Mouse (Mus musculus) CD4-positive, CD25-positive, alpha-beta regulatory T cell, adult 4 months (primary cell): Measurements from ENCODE around the gene Sowahb. TPM values are rescaled to one million over a fixed set of nuclear protein-coding genes. Genes with fewer than 3 reads are reported as not detected.
"Not testable (repeated sequence)": the region's sequence is repeated elsewhere in the genome, so short reads cannot be mapped to it uniquely, and the experiment has no call there.

Experiments used
- ATAC-seq: one replicate; pipeline ENCODE4 v1.8.0; 2017
- polyA plus RNA-seq, 2 experiments: library from polyadenylated mRNA; unstranded; fragments of 100-300 nt; shearing (Covaris generic); gene quantifications; one replicate each; pipeline ENCODE4 v1.2.1; 2017

Sowahb gene
- polyA plus RNA-seq, 2 experiments from 2014 or later, result not detected

DNA sequence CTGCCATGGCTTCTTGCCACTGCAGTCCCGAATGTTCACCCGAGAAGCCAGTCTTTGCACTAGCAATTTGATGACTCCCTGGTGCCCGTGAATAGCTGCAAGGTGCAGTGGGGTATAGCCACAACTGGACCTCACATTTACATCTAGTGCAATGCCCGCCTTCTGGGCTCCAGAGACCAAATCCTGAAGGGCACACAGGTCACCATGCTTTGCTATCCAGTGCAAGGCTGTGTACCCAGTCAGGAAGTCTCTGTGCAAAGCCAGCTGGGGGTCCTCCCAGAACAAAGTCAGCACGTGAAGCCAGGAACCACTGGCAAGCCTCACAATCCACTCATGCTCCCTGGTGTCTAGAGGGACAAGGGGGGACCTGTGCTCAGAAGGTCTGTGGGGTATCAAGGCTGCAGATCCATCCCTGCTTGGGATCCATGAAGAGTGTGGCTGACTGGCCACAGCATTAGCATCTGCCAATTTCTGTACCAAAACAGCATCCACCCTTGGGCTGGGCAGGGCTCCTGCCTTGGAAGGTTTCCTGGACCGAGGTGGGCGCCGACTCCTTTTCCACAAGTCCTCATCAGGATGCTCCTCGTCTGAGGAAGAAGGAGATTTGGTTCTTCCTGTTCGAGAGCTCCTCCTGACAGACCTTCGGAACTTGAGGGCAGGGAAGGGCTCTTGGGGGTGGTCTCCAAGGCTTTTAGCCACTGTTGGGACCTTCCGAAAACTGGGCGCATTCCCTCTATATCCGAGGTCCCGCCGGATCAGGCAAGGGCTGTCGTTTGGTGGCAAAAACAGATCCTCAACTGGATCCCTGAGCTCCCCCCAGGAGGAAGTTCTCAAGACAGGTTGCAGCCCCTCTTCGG lies 1.8 kb downstream of the Sowahb start:
- ATAC-seq, result no peak

DNA sequence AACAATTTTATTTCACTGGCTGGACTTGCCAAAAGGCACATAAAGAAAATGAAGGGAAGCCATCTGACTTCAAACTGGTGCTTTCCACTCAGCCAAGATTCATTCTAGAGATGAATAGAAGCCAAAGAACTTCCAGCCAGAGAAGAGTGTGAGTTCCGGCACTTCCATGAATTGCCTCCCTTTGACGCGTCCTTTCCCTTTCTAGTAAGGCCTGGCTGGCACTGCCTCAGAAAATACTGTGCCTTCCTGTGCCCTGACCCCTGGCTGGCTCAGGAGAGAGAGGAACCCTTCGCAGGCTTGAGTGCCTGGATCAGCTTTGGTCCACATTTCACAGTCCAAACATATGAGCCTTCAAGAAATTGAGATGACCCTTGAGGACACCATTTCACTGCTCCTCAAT lies 2.8 kb downstream of the Sowahb start:
- ATAC-seq, result no peak

DNA sequence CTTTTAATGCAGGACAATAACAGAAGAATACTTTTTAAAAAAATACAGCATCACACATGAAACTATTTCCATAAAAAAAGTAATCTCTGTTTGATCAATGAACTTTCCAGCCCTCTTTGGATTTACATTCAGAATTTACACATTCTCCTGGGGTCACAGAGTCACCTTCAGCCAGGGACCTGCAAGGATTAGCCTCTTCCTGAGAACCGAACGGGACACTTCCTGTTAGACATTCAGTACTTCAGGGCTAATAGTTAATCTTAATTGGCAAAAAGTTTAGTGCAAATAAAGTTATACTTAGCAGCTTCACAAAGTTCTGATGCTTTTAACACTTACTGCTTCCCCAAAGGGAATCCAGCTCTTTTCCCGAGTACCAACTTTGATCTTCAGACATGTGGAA lies 3.5 kb downstream of the Sowahb start:
- ATAC-seq, result no peak

DNA sequence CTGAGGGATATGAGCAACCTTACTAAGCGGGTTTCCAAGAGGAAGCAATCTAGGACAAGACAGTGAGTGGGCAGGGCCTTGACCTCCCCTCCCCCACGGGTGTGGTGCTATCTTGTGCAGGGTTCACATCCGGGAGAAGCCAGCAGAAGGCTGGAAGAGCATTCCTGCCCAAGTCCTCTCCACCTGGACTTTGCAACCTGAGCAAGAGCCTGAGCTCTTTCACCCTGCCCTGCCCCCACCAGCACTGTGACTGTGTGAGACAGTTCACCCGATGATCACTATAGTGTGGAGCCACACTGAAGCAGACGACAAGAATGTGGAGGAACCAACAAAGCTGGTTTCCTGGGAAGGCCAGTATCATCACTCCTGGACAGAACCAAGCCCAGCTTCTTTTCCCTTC lies 4.7 kb downstream of the Sowahb start:
- ATAC-seq, result no peak

DNA sequence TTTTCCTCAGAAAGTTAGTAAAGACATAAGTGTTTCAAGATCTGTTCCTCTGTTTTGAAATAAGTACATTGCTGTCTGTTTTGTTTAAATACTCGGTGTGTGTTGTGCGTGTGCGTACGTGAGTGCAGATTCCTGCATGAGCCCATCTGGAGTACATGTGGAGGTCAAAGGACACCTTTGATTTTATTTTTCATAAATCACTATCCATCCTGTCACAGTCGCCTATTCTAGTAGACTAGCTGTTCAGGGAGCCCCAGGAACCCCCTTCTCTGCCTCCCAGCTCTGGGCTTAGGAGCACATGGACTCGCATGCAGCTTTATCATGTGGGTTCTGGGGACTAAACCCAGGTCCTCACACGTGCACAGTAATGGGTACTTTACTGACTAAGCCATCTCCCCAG lies 8.6 kb downstream of the Sowahb start:
- no peak for ATAC-seq

DNA sequence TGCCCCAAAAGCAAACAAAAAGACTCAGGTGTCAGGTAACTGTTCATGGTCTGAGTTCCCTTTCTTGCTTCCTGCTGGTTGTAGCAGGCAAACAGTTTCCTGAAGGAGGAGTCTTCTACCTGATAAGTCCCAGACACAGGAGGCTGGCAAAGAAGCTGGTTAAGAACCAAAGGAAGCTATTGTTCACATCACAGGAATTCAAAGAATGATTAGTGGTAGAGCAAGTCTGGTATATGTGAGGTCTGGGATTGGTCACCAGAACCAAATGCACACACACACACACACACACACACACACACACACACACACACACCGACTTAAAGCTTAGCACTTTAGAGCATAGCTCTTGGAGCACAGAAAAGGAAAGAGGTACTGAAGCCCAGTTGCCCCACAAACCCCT lies 9.5 kb downstream of the Sowahb start:
- ATAC-seq, result no peak

DNA sequence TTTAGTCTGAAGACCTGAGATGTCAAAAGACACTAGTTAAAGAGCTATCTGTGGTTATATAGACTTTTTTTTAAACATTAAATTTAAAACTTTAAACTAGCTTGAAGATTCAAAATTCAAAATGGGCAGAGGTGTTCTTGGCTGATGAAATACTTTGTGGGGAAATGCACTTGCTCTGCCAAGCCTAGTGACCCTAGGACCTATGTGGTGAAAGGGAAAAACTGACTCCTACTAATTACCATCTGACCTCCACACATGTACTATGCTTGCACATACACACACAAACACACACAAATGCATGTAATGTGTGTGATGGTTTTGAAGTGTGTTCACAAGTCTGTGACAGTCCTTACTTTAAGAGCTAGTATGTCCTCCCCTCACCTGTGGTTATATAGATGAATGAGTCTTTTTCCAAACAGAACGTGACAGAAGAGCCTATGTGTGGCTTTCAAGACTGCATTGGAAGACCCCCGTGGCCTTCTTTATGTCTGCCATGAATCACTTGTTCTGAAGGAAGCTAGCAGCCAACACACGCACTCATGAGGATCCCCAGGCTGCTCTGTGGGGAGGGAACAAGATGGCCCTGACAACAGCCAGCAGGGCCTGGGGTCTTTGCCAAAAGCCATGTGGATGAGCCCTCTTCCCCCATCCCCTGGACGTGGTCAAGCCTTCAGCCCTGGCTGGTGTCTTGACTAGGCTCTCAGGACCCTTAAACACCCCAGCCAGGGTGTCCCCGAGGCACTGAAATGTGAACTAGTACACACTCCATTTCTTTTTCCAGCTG lies 11.5 kb downstream of the Sowahb start:
- ATAC-seq, result no peak

DNA sequence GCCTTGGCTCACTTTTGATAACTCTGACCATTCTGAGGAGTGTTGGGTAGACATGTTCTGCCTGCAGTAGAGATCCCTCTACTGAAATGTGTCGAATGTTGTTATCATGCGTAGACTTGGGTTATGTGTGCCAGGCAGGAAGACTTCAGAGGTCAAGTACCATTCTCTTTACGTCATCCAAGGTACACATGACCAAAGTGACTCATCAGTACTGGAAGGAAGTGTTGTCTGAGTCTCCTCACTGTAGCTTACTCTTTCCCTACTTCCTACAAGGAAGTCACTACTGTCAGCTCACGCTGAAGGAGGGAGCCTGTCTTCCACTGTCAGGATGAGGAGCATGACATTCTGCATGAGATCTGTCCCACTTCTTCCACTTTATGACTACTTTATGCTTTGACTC lies 12.2 kb downstream of the Sowahb start:
- ATAC-seq, result no peak

DNA sequence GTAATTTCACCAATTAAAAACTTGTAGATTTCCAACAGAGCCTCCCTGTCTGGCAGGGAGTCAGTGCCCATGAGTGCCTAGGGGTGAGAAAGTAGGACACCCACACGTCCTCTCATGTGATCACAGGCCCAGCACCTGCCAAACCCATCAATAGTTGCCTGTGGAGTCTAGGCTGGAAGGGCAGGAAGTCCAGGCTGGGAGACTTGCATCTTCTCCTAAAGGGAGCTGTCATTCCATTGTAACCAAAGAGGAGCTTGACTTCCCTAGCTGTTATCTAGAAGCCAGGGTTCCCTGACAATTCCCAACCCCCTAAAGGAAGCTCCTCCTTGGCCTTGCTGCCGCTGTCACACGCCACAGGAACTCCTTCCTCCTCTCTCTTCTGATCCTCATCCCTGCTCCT lies 14.0 kb downstream of the Sowahb start:
- ATAC-seq, result no peak

DNA sequence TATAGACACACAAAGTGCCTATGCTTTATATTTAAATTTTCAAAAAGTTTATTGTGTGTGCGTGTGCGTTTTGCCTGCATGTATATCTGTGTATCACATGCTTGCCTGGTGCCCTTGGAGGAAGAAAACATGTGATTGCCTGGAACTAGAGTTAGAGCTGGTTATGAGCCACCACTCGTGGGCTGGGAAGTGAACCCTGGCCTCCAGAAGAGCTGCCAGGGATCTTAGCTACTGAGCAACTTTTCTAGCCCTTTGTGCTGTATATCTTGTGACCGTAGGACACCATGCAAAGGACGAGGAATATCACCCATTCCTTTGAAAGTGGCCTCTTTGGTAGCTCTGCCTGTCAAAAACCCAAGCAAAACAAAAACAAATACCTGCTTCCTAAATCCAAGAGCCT lies 14.4 kb downstream of the Sowahb start:
- ATAC-seq, result no peak

DNA sequence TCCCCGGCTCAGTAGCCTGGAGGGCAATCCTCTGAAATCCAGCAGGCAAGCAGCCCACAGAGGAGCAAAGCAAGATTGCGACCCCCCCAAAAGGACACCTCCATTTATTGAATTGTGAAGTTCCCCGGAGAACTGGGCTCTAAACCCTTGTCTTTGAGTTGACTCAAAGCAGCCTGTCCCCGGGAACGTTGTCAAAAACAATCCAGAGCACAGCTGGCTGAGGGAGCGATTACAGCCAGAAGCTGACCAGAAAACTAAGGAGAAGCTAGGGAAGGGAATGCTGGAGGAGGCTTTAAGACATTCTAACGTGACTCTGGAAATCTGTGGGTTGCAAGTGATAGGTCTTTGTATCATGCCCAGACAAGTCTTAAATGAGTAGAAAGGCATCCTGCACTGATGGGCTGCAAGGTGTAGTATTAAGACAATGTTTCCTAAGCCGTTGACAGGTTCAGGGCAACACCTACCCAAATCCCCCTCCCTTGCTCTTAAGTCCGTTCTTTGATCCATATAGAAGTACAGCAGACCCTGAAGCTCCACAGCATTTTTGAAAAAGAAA lies 17.6 kb downstream of the Sowahb start:
- ATAC-seq, result no peak

DNA sequence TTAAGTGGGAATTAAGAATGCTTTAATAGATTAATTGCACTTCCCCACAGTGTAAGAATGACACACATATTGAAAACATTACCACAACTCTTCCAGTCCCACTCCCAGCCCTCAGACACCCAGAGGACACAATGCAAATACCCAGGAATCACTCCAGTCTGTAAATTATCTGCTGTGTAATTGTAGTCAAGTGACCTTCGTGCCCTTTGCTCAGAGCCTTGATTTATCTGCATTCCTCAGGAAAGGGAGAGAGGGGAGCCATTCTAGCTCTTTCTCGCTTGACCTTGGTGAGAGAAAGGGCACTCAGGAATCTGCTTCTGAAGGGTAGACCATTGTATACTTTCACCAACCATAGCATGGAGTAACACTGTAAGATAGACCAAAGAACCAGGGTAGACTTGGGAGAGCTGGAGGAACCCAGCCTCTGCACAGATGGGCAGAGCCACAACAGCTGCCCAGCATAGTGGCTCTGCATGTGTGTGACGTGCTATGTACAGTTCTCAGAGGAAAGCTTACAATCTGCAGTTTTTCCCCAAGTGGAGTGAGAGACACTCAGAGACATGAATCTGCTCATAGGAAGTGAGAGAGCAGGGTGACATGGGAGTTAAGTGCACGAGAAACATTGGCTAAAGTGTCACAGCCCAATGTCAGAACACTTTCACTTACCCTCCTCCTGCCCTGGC lies 18.2 kb downstream of the Sowahb start:
- no peak for ATAC-seq

DNA sequence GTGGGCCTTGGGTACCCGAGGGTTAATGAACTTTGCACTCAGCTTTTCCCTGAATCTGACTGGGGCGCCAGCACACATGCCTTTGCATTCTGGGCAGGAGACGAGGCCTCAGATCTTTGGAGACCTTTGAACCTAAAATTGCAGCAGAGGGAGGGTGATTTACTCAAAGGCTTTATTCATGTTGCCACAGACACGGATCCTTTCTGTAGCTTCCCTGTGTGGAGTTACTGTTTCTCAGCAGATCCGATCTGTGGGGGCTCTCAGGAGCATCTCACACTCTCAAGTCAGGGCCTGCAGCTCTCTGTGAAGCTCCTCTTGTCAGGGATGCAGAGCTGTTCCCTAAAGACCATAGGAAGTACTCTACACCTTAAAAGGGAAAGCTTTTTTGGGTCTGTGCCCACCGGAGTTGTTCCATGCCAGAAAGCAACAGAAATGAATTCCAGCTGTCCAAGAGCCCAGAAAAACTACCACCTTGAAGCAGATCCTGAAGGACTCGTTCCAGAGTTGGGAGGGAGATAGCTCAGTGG lies 20.0 kb downstream of the Sowahb start:
- ATAC-seq, result no peak

DNA sequence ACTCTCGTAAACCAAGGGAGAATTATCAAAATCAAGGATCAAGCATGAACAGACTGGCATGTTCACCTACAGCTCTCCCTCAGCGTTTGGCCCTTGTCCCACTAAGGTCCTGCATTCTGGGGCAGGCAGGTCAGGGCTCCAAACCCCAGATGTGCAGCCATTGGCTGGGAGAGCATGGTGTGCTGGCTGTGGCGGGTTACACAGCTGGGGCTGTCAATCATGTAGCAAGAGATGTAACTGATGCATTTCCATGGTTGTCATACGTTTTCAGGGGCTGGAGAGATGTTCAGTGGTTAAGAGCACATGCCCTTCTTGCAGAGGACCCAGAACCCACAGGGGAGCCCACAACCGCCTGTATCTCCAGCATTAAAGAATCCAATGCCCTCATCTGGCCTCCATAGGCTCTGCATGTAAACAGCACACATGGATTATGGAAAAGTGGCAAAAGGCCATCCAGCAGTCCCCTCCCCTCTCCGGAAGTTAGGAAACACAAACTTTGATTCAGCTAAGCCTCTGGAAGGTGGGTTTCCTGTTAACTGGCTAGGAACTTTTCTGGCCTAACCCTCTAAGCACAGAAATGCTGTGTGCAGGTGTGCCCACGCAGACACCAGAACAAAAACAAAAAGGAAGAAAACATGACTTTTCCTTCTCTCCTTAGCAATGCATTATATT lies 22.6 kb downstream of the Sowahb start:
- no peak for ATAC-seq

DNA sequence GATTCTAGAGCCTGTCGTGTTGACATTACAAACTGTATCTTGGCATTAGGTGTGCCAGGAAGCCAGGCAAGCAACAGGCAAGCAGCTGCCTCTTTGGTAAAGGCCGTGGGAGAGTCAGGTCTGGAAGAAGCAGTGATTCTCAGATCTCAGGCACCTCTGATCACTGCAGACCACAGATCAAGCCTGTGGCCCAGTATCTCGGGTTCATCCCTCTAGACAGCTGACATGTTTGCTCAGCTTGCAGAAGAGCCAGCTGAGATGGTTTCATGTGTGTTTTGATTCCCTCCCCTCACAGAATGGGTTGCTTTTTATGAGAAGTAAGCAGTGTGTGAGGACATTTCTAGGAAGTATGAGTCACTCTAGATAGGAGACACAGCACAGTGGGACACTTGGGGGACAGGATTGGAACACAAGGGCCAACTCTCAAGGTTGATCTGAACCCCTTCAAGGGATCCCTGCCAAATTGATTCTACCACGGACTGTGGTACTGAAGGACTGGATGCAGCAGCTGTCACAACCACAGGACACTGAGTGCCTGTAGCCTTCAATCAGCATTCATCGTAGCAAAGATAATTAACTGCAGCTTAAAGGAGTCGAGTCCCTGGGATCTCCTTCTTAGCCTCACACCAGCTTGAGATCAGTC lies 24.7 kb downstream of the Sowahb start:
- ATAC-seq, result no peak

DNA sequence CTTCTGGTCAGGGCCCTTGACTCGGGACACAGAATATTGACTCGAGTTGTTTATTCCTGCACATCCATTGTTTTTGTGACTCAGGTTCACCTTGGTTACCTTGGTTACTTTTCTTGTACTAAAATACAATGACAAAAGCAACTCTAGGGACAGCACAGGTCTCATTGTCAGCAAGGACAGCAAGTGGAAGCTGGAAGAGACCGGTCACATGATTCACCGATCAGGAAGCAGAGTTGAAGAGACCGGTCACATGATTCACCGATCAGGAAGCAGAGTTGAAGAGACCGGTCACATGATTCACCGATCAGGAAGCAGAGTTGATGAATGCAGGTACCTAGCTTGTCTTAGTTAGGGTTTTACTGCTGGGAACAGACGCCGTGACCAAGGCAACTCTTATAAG lies 25.6 kb downstream of the Sowahb start:
- not testable (repeated sequence) for ATAC-seq

DNA sequence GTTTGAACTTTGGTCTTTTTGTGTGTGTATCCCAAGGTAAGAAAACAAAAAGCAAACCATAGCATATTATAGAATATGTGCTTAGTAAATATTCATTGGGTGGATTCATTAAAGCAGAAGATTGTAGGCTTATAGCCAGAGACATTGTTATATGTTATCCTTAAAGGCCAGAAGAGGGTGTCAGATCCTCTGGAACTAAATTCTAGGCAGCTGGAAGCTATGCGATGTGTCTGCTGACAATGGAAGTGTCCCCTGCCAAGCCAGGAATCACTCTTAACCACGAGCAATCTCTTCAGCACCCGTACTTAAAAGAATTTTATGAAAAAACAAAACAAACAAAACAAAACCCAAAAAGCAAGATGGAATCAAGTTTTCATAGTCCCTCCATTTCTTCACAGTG lies 27.1 kb downstream of the Sowahb start:
- no peak for ATAC-seq

DNA sequence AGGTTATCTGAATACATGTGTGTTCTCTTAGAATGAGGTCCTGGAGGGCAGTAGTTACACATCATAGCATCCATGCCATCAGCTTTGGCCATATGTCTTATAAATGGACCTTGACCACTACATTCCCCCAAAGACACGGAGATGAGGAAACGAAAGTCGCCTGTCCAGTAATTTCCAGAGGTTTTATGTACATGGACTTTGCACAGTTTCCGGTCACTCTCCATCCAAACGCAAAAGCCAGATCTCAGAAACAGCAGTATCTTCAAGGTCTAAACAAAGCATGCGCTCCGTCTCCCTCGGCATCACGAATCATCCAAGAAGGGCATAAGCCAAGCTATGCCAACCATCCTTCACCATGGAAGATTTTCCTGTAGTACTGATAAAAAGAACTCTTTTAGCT lies 36.6 kb downstream of the Sowahb start:
- no peak for ATAC-seq

DNA sequence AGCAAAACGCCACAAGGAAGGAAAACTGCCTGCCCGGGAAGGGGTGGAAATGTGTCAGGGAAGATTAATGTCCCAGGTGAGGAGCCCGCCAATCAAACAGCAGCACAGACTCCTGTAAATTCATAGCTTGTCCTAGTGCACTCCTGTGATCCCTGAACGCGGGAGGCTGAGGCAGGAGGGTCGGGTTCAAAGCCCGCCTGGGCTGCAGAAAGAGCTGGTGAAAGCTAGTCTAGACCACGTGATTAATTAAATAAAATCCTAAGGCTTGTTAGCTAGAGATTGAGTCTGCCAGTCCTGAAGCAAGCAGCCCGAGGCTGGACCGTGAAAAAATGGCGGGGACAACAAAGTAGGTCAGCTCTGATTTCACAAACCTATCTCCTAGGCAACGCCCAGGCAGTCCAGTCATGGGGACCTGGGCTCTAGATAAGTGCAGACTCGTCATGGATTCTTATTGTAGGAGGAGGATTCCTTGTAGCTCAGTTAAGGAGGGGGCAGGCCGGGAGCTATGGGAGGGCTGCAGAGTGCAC lies 38.9 kb downstream of the Sowahb start:
- ATAC-seq, result no peak

DNA sequence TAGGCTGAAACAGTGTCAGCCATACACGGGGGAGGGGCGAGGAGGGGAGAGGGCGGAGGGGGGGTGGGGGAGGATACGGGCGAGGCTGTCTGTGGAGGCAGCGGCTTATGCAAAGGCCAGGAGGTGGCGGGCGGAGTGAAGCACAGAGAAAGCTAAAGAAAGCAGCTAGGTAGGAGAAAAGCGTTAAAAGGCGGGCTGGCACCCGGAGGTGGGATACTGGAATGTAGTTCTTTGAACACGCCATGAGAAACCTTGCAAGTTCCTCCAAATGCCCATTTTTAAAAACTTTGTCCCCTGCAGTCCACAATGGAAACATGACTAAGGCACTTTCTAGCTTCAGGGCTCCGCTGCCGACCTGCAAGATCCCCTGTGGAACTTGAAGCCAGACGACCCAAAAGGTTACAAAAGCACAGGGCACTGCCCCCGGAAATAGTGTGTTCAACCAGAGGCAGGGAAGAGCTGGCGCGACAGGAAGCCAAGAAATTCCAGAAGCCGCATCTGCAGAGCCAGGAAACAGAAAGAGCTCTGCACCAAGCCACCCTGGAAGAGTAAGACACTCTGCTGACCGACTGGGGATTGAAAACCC lies 39.5 kb downstream of the Sowahb start:
- no peak for ATAC-seq

DNA sequence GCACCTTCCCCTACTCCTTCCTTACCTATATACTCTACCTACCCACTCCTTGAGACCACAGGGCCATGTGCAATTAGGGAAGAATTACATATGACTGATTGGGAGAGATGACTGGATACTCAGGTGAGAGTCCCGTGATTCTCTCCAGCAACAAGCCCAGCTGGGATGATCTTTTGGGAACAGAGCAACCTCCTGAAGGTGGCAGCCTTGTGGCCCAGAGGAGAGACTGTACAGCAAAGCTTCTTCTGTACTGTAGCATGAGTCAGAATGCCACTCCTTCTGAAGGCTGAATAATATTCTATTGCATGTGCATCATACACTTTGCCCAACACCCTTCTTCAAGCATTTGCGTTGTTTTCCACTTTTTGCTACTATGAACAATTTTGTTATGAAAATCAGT lies 42.2 kb downstream of the Sowahb start:
- no peak for ATAC-seq
